Mouse (Mus musculus): Measurements from ENCODE around the gene Ptprr.

Ptprr gene

DNA sequence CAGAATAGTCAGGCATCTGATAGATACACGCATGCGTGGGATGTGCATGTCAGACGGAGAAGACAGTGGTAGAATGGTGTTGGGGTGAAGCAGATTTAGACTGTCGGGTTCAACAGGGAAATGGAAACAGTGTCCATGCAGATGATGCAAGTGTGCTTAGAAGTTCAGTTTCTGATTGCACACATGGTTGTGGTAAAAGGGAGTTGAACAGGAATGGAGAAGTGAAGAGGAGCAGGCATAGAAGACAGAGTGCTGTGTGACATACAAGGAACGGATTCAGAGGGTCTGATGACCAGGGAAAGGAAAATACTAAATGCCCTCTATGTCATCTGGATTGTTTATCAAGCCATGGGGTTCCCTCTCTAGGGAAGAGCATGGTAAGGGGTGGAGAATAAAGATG lies 163.2 kb downstream of the Ptprr start:
- in situ Hi-C loops (cut with MboI; ENCODE audit: low pct_unique_long_range_greater_than_20kb in 1 of 2, low sequenced_read_pairs in 2 of 2, unreplicated experiment in 1 of 2) = no loop called here

DNA sequence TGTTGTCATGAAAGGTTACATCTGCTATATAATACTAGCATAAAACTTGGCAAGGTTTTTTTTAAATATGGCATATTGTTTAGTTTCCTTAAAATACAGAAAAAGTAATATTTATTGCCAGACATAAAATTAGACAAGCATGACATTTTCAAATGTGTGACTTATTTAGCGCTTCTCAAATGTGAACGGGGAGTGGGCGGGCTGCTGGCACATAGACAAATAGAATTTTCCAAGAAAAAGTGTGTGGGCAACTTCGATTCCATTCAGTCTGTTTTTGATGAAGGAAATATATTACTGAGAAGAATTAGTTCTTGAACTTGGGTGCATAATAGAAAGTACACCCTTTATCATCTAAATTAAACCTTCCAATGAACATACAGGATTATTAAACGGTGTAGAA lies 164.2 kb downstream of the Ptprr start:
- in situ Hi-C loops (cut with MboI; ENCODE audit: low pct_unique_long_range_greater_than_20kb in 1 of 2, low sequenced_read_pairs in 2 of 2, unreplicated experiment in 1 of 2) = no loop called here

DNA sequence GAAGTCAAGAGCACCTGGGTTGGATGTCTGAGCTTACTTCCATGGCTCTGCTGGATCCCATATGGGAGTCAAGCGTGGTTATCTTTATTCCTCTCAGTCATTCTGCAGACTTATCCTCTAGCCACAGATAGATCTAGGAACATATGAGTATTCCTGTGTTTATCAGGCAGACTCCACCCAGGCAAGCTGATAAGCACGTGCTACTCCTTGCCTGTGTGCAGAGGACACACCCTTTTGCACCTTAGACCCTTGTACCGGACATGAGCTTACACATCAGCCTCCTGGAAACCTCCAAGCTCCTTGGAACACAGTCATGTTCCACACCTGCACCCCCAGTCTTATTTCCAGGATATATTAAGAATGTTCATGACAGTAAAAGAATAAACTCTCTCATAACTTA lies 165.2 kb downstream of the Ptprr start:
- in situ Hi-C loops (cut with MboI; ENCODE audit: low pct_unique_long_range_greater_than_20kb in 1 of 2, low sequenced_read_pairs in 2 of 2, unreplicated experiment in 1 of 2) = no loop called here

DNA sequence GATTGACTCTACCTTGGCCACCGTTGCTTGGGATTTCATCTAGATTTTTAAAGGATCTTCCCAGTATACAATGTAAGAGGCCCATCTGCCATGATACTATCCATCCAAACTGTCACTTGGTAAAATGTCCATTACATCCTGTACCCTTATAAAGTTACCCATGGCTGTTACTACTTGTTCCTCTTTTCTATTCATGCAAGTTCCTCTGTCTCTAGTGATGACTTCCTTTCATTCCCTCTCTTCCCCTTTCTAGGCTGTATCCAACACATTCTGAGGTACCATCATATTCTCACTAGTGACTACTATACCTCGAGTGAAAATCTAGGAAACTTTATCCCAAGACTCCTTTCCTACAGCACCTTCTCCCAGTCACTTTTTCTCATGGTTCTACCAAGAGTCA lies 173.7 kb downstream of the Ptprr start:
- in situ Hi-C loops (cut with MboI; ENCODE audit: low pct_unique_long_range_greater_than_20kb in 1 of 2, low sequenced_read_pairs in 2 of 2, unreplicated experiment in 1 of 2) = no loop called here

DNA sequence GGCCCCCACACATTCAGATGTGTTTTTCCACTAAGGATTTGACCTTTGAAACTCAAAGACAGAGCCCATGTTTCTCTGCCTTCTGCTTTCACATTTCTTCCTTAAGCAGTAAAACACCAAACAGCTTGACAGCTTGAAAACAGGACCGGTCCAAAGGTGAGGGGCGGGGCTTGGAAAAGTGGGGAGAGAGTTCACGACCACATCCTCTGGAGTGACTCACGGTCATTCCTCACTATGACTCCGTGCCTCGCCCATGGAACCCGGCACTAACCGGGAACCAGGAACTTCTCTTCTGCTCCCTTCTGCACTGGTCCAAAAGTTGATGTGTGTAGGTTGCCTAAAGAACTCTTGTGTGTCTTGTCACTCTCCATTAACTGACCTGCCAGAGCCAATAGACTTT lies 174.3 kb downstream of the Ptprr start:
- in situ Hi-C loops (cut with MboI; ENCODE audit: low pct_unique_long_range_greater_than_20kb in 1 of 2, low sequenced_read_pairs in 2 of 2, unreplicated experiment in 1 of 2) = no loop called here

DNA sequence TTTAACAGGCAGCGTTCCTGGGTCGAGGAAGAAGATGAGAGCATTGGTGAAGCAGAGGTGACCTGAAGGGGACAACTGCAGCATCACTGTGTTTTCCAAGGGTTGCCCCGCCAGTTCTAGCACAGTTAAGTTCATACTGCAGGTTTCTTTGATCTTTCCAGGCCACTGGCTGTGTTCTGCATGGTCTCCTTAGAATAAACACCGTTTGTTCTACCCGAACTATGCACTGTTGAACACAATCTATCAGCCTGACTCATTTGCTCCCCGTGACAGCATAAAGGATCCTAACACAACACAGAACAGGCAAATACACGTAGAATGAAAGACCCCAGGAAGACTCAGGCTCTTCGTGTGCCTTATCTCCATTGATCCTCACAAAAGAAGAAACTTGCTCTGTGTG lies 176.4 kb downstream of the Ptprr start:
- in situ Hi-C loops (cut with MboI; ENCODE audit: low pct_unique_long_range_greater_than_20kb in 1 of 2, low sequenced_read_pairs in 2 of 2, unreplicated experiment in 1 of 2) = no loop called here

DNA sequence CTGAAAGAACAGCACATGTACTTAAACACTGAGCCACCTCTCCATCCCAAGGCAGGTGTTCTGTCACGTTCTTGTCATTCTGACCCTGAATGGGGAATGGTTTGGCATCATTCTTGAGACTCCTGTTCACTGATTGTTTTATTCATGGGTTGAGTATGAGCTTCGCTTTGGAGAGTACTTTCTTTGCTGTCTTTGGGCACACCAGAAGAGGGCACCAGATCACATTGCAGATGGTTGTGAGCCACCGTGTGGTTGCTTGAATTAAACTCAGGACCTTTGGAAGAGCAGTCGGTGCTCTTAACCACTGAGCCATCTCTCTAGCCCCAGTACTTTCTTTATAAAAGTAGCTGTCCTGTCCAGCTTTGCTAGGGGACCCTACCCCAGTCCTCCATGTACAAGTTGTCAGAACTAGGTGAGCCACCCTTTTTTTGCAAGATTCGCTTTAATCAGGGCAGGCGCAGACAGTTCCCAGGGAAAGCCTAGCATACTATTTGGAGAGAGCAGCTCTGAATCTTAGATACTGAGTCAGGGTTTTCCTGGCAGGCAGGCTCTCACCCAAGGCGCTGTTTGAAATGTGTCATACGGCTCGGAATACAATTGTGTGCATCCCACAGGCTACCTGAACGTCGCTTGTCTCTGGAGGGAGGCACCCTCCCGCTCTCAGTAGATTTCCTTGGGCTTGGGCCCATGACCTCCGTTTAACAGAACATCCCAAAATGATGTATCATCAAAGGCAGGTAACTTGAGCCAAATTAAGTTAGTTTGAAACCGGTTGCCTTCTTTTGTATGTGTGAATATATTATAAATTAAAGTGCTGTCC lies 178.8 kb downstream of the Ptprr start:
- in situ Hi-C loops (cut with MboI; ENCODE audit: low pct_unique_long_range_greater_than_20kb in 1 of 2, low sequenced_read_pairs in 2 of 2, unreplicated experiment in 1 of 2) = no loop called here

DNA sequence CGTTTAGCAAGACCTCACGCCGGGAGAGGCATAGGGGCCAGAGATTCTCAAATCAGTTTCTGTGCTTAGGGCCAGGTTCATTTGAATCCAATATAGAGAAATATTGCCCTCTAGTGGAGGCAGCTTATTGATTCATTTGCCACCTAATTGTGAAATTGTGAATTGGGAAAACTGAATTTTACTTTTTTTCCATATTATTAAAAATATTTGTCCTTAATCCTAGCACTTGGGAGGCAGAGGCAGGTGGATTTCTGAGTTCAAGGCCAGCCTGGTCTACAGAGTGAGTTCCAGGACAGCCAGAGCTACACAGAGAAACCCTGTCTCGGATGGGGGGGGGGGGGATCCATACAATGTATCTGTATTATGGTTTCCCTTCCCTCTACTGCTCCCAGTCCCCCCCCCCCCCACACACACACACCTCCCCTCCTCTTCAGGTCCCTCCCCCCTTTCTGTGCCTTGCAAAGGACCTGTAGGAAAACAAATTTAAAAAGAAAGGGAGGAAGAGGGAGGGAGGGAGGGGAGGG lies 179.5 kb downstream of the Ptprr start:
- in situ Hi-C loops (cut with MboI; ENCODE audit: low pct_unique_long_range_greater_than_20kb in 1 of 2, low sequenced_read_pairs in 2 of 2, unreplicated experiment in 1 of 2) = no loop called here

DNA sequence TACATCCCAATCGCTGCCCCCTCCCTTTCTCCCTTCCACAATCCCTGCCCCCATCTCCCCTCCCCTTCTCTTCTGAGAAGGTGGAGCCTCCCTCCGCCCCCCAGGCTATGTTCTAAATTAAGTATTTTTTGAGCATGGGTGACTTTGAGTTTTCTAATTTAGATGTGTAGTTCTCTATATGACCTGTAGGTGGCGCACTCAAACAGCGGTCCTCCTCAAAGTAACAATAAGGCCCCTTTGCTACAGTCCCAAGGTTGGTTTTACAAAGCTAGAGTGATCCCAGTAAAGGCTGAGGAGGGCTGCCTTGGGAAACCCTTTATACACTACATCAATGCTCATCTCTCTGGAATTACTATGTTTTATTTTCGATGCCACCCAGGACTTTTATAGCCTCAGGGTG lies 181.0 kb downstream of the Ptprr start:
- in situ Hi-C loops (cut with MboI; ENCODE audit: low pct_unique_long_range_greater_than_20kb in 1 of 2, low sequenced_read_pairs in 2 of 2, unreplicated experiment in 1 of 2) = no loop called here

DNA sequence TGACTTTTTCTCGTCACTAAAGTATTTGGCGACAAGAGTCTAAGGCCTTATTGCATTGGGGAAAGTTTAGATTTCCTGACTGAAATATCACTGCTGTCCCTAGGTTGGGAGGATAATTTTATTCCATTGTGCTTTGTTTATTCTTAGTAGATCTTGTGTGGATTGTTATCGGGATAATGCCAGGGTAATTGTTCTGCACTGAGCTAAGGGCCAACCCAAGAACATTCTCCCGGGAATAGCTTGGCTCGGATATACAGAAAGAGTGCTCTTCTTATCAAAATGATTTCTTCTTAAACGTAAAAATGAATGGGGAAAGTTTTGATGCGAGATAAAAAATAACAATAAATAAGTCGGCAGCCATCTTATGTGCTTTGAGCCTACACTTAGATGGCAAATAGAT lies 183.5 kb downstream of the Ptprr start:
- in situ Hi-C loops (cut with MboI; ENCODE audit: low pct_unique_long_range_greater_than_20kb in 1 of 2, low sequenced_read_pairs in 2 of 2, unreplicated experiment in 1 of 2) = loop anchor here (10.0 to 25.0 kb wide), 2 partner anchors 123 to 211 kb away; no protein-coding TSS in a partner anchor

- in situ Hi-C loops (cut with MboI; ENCODE audit: low pct_unique_long_range_greater_than_20kb in 1 of 2, low sequenced_read_pairs in 2 of 2, unreplicated experiment in 1 of 2) = loop anchor here (10.0 to 25.0 kb wide), 2 partner anchors 119 to 207 kb away; no protein-coding TSS in a partner anchor
These were observed 187.8 kb downstream of the Ptprr start for GRCm38 (mm10) chr10:116205580-116206358.

GRCm38 (mm10) chr10:116206449-116206848 lies 188.4 kb downstream of the Ptprr start:
- in situ Hi-C loops (cut with MboI; ENCODE audit: low pct_unique_long_range_greater_than_20kb in 1 of 2, low sequenced_read_pairs in 2 of 2, unreplicated experiment in 1 of 2) = loop anchor here (10.0 to 25.0 kb wide), 2 partner anchors 118 to 206 kb away; no protein-coding TSS in a partner anchor

GRCm38 (mm10) chr10:116207987-116208726 lies 190.1 kb downstream of the Ptprr start:
- in situ Hi-C loops (cut with MboI; ENCODE audit: low pct_unique_long_range_greater_than_20kb in 1 of 2, low sequenced_read_pairs in 2 of 2, unreplicated experiment in 1 of 2) = loop anchor here (10.0 to 25.0 kb wide), 2 partner anchors 117 to 204 kb away; no protein-coding TSS in a partner anchor

GRCm38 (mm10) chr10:116208727-116209115 lies 190.7 kb downstream of the Ptprr start:
- in situ Hi-C loops (cut with MboI; ENCODE audit: low pct_unique_long_range_greater_than_20kb in 1 of 2, low sequenced_read_pairs in 2 of 2, unreplicated experiment in 1 of 2) = loop anchor here (10.0 to 25.0 kb wide), 2 partner anchors 116 to 204 kb away; no protein-coding TSS in a partner anchor

- in situ Hi-C loops (cut with MboI; ENCODE audit: low pct_unique_long_range_greater_than_20kb in 1 of 2, low sequenced_read_pairs in 2 of 2, unreplicated experiment in 1 of 2) = loop anchor here in 1 of 2 experiments (25.0 kb wide), 1 partner anchor 200 kb away; no protein-coding TSS in a partner anchor
These were observed 194.1 kb downstream of the Ptprr start for GRCm38 (mm10) chr10:116212127-116212526.

DNA sequence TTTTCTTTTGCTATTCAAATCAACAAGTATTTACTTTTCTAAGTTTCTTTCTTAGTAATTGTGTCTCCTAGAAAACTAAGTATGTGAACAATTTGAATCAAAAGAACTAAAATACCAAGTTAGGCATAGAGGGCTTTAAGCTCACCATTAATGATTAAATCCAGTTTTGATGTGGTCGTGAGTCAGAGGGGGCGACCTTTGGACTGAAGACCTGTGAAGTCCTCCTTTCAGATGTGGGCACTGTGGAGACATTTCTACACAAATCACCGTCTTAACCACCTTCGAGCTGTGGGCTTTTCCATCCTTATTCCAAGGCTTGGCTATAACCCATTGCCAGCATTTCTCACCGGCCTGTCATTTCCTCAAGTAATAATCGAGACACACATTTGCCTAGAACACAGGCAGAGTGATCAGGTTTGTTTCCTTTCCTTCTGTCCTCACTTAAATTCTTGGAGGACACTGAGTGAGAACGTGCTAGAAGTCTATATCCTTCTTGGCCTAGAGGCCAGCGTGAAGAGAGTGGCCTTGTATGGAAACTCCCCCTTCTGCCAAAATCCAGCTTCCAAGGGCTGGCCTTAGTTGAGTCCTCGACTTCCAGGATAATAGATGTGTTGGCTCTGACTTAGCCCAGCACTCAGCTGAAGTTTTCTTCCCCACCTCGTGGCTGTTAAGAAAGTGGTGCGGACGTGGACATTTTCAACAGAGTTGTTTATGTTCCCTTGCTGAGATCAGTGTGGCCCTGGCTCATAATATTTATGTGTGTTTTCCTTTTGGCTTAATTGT lies 202.5 kb downstream of the Ptprr start:
- in situ Hi-C loops (cut with MboI; ENCODE audit: low pct_unique_long_range_greater_than_20kb in 1 of 2, low sequenced_read_pairs in 2 of 2, unreplicated experiment in 1 of 2) = loop anchor here in 1 of 2 experiments (25.0 kb wide), 1 partner anchor 192 kb away; no protein-coding TSS in a partner anchor

DNA sequence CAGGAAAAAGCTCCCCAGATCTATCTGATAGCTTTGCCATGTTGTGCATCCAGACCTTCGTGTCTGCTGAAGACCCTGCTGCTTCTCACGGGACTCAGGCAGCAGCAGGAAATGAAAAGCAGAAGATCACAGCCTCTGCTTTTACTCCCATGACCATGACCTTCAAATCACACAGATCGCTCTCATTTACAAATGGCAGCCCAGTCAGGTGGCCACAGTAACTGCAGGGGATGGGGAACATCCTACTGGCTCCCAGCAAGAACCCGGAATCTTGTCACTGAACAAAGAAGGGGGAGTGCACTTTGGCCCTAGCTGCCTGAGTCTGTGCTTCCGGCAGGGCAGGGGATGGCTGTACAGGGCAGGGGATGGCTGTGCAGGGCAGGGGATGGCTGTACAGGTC lies 217.3 kb downstream of the Ptprr start:
- in situ Hi-C loops (cut with MboI; ENCODE audit: low pct_unique_long_range_greater_than_20kb in 1 of 2, low sequenced_read_pairs in 2 of 2, unreplicated experiment in 1 of 2) = no loop called here

GRCm38 (mm10) chr10:116242200-116242599 lies 224.2 kb downstream of the Ptprr start:
- in situ Hi-C loops (cut with MboI; ENCODE audit: low pct_unique_long_range_greater_than_20kb in 1 of 2, low sequenced_read_pairs in 2 of 2, unreplicated experiment in 1 of 2) = no loop called here
